Mouse (Mus musculus): ENCODE measurements around the gene Olfr635.
"Not testable (repeated sequence)": the region's sequence is repeated elsewhere in the genome, so short reads cannot be mapped to it uniquely, and the experiment has no call there.

Olfr635 gene

DNA sequence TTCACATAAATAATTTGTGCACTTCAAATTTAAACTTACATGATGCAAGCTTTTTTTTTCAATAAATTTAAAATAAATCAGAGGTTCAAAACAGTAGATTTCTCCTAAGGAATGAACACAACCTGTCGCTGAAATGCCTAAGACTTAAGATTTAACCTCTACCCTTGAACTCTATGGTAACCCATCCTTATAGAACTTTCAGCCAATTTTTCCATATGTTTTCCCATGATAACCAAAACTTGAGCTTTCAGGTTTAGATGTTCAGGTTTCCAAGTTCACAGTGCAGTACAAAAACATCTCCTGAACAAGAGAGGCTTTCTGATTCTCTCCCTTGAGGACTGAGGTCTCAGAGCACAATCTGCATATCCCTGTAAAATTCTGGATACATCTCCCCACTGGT is at the start of gene Olfr635:
Gene Olfr635, plus strand, starts transcription at position 301 of the 400 bp plus-strand sequence.
- no peak for DNase-seq (ENCODE audit: low spot score)

DNA sequence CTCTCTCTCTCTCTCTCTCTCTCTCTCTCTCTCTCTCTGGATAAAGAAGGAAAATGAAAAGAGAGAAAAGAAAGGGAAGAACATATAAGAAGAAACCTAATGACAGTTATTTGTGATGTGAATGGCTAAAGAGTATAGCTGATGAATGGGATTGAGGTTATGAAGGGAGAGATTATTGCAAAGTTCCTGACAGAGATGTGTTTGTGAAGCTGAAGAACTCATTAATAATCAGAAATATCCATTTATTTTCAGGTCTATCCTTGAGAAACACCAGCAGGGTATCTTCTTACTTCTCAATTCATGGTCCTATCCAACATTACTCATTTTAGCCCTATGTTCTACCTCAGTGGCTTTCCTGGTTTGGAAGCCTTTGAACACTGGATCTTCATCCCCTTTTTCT is 42.4 kb upstream of the Olfr635 start, which contains the start of gene Olfr631:
Gene Olfr631, plus strand, starts transcription at position 301 of the 400 bp plus-strand sequence.
- no peak for DNase-seq (ENCODE audit: low spot score)

DNA sequence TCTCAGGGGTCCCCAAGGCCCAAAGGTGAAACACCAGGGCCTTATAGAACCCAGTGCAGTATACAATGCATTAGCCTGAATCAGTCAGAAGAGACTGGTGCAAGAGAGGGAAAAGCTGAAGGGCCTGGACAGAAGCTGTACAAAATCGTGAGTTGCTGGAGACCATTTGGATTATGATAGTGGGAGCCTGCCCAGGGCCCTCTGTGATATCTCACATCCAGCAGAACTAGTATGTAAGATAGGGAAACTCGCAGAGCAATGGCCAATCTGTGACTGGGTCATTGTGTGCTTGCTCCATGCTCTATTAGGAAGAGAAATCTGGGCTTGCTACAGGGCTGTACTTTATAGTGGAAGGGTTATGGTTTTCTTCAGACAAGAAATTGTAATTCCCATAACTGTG is 36.7 kb upstream of the Olfr635 start, which contains the start of gene Olfr632:
Gene Olfr632, plus strand, starts transcription at position 84 of the 400 bp plus-strand sequence.
- DNase-seq (ENCODE audit: low spot score): no peak

DNA sequence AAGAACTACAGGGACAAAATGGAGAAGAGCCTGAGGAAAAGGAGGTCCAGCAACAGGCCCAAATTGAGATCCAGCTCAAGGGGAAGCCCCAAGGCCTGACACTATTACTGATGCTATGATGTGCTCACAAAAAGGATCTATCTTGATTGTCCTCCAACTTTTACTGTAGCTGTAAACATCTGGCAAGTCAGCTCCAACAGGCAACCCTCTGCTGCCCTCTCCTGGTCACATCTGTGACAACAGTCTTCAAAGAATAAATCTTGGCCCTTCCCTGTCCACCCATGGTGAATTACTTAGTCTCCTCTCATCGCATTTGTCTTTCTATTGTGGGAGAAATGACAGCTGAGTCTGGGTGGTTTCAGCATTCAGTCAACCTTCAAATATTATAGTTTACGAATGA is 28.2 kb upstream of the Olfr635 start:
- DNase-seq (ENCODE audit: low spot score): no peak

DNA sequence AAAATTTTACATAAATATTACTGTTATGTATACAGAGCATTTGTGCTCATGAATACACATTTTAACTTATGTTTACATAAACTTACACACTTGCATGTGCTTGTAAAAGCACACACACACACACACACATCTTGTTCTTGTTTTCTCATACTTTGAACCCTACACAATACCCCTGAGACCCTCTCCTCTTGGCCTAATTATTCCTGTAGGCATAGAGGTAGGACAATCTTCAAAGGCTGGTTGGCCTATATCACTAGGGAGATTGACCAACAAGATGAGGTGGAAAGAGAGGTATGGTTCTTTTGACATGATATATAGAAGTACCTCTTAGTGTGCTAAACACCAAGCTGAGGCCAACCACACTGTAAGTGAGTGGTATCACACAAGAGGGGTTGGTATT is 26.8 kb upstream of the Olfr635 start, which contains the start of gene Olfr633:
Gene Olfr633, plus strand, starts transcription at position 301 of the 400 bp plus-strand sequence.
- DNase-seq (ENCODE audit: low spot score): no peak

DNA sequence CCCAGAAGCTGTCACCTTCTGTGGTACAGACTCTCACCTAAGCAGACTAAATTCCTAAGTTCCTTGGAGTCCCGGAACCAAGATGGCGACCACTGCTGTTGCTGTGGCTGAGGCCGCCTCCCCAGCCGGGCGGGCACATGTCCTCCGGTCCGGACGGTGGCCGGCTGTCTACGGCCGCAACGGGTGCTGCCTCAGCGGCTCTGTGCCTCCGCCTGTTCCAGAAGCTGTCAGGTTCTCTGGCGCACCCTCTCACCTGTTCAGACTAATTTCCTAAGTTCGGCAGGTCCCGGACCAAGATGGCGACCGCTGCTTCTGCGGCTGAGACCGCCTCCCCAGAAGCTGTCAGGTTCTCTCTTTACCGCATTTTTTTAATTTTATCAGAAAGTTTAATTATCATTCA is 4.1 kb upstream of the Olfr635 start:
- DNase-seq (ENCODE audit: low spot score): not testable (repeated sequence)

DNA sequence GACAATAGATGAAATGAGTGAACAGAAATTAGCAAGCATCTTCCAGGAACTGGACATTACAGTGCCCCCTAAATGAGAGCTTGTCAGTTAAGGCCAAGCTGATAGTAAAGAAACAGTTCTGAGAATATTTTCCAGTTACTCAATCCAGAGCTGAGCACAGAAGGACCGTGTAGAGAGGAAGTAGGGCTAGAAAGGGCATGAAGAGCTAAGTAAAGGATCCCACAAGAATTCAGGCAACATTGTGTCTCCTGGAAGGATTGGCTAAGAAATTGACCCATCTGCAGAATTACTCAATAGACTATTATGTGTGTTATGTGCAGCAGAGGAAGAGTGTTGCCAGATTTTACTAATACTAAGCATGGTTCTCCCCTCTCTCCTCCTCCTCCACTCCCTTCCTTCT is 830 bp downstream of the Olfr635 start:
- no peak for DNase-seq (ENCODE audit: low spot score)

DNA sequence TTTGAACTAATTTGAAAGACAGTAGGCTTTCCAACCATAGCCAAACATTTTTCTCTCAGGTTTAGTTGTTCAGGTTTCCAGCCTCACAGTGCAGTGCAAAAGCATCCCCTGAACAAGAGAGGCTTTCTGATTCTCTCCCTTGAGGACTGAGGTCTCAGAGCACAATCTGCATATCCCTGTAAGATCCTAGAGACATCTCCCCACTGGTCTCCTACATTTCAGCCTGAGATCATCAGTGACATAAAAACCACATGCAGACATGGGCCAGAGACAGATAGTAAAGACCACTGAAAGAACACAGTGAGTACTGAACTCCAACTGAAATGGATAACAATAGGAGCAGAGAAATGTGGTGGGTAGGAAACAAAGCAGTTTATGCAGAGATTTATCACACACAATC is 27.5 kb downstream of the Olfr635 start, which contains the start of gene Olfr638:
Gene Olfr638, plus strand, starts transcription at position 301 of the 400 bp plus-strand sequence.
- no peak for DNase-seq (ENCODE audit: low spot score)

DNA sequence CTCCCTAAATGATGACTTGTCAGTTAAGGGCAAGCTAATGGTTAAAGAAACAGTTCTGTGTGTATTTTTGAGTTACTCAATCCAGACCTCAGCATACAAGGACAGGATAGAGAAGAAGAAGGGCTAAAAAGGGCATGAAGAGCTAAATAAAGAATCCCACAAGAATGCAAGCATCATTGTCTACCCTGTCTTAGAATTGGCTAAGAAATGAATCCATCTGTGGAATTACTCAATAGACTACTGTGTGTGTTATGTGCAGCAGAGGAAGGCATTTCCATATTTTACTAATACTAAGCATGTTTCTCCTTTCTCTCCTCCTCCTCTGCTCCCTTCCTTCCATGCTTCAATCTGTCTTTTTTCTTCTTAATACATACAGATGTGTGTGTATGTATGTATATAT is 28.2 kb downstream of the Olfr635 start:
- DNase-seq (ENCODE audit: low spot score): no peak

DNA sequence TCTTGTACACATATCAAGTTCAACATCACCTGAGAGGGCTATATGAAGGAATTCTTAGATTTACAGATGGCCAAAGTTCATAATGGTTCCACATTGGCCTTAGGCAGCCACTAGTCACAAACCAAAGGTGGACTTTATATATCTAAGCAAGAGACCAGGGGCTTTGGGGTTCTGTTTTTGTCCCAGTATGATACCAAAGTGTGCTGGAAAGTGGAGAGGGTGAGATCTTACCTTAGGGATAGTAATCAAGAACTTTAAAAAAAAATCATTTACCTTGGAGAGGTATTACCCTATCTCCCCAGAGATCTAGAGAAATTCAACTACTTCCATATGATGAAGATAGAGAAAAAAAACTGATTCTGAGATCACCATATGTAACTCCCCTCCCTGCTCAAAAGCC is 46.3 kb downstream of the Olfr635 start, which contains the start of gene Olfr639:
Gene Olfr639, minus strand, starts transcription at position 101 of the 400 bp plus-strand sequence.
- DNase-seq (ENCODE audit: low spot score): no peak

DNA sequence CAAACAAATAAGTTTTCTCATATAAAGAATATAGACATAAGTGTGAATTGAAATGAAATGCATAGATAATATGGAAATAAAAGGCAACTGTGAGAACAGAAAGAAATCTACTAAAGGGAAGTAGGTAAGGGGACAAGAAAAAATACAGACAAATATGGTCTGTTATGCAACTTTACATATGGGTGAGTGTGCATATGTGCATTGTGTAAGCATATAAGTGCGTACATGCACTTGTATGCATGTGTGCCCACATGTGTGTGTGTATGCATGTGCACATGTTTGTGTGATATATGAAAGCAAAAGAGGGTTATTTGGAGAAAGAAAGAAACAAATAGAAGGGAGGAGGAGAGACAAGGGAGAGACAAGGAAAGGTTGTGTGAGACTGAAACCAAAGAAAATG is 48.0 kb downstream of the Olfr635 start:
- no peak for DNase-seq (ENCODE audit: low spot score)

DNA sequence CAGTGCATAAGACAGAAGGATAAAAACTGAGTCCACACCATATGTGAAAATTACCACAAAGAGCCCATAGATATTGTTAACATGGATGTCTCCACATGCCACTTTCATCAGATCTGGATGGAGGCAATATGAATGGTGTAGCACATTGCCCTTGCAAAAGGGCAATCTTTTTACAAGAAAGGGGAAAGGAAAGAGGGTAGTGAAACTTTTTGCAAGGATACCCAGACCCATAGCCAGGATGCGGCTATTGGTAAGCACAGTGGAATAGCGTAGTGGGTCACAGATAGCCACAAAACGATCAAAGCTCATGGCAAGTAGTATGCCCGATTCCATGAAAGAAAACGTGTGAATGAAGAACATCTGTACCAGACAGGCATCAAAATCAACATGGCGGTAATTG is 50.7 kb downstream of the Olfr635 start:
- DNase-seq (ENCODE audit: low spot score): no peak

DNA sequence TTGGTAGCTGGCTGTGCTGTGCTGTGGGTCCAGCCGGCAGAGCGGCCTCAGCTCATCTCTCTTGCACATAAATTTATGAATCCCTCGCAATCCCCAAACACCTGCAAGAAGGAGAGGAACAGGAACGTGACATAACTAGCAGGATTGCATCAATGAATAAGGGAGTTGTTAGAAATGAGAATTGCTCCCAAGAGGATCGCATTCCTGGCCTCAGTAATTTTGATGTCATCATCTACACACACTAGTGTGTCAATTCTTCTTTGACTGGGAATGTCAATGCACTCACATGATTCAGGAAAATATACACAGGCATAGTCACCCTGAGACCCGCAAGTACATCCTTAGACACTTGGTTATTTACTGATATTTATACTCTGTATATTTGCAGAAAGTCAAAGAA is 54.5 kb downstream of the Olfr635 start, which contains the start of gene Olfr640:
Gene Olfr640, minus strand, starts transcription at position 101 of the 400 bp plus-strand sequence.
- DNase-seq (ENCODE audit: low spot score): no peak

DNA sequence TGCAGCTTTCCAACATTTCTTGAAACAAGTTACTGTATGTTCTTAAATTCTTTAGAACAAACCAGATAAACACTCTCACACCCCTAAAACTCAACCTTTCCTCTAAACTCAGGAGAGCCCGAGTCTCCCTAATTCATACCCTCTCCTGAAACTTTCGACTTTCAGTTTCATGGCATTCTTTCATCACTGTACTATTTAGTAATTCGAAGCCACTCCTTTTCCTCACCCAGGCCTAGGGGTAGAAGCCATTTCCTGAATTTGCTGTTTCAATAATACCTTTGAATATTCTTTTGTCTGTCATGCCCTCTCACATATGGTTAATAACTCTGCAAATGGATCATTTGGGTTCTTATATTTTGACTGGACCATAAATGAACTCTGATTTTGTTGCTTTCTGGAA is 56.0 kb downstream of the Olfr635 start:
- no peak for DNase-seq (ENCODE audit: low spot score)

DNA sequence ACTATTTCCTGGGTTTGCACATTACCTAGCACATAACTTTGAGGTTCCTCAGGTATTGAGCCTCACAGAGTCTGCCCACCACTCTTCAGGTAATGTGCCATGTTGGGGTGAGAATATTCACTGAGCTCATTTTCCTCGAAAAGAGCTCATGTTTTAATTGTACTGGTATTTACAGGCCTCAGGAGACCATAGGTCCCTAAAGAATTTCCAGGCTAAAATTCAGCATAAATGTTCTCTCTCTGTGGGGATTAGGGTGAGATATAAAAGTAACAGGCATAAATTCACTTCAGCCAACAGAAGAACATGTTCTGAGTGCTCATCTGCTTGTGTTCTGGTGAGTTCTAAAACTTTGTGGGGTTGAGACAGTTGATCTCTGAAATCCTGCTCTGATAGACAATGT is 64.2 kb downstream of the Olfr635 start, which contains the start of gene Olfr641:
Gene Olfr641, plus strand, starts transcription at position 301 of the 400 bp plus-strand sequence.
- DNase-seq (ENCODE audit: low spot score): no peak
